Mouse (Mus musculus): Measurements from ENCODE around the gene Fam8a1. TPM values are rescaled to one million over a fixed set of nuclear protein-coding genes. Genes with fewer than 3 reads are reported as not detected.

Gene Fam8a1
- polyA plus RNA-seq, 1 experiment, result 57.0 TPM

DNA sequence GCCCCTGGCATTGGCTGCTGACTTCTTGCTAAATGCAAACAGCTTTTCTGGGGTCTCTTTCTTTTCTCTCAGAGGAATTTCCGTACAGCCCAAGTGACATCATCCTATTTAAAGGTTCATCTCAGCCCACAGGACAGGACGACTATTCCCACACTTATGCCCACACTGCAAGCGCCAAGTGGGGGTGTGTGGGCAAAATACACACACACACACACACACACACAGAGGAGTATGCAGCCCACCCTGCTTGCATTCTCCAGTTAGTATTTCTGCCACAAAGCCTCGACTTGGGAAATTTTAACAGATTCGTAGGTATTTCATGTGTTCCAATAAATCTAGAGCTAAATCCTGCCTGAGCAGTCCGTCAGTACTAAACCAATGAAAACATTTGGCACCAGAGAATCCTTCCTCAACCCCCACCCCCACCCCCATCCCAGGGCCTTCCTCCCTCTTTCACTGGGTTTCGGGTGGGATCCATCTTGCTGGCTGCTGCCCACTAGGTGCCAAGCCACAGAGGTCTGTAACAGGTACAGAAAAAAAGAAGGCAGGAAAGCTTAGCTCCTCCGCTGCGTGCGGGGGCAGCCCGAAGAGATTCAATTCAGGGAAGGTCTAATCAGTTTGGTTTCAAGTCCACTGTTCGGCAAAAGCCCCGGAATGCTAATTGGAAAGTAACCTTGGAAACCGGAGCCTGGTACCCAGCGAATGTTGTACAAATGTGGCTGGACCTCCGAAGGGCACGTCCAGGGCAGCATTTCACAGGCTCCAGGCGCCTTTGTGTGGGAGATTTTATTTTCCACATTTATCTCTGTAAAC lies 35.8 kb upstream of the Fam8a1 start:
- no peak overlapping the region for H3K4me3 ChIP-seq (ENCODE audit: low read depth, low read length)
- no peaks in the 10 kb centered on the region for H3K36me3 ChIP-seq (ENCODE audit: control insufficient read depth, insufficient read depth, low read length)
- H3K27ac ChIP-seq (ENCODE audit: insufficient read depth, low read depth, low read length), result no peak overlapping the region
- no peaks in the 10 kb centered on the region for H3K4me1 ChIP-seq (ENCODE audit: control insufficient read depth, insufficient read depth, insufficient read length, low read length)
- no peaks in the 10 kb centered on the region for H3K27me3 ChIP-seq (ENCODE audit: control insufficient read depth, insufficient read depth, low read length)
- no peak for TF ChIP-seq POLR2A (IDR thresholded peaks at IDR 0.05; ENCODE audit: low read depth, low read length)
- TF ChIP-seq CTCF (IDR thresholded peaks at IDR 0.05; ENCODE audit: extremely low read depth, insufficient read length, insufficient replicate concordance, low read depth, low read length), result no peak
- 82% methylated on average over 18 of the region's 18 CpGs for WGBS

DNA sequence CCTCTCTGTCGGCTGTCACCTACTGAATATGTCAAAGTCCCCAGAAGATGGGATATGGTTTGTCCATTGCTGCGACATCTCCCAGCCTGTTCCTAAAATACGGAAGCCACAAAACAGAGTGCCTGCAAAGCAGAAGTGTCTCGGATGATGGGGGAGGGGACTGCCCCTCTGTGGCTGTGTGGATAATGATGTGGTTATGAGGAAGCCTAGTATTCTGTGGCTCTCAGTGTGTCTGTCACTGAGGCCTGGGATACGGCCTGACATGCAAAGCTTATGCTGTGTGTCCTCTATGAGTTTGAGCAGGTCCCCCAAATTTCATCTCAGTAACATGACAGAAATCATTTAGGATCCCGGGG lies 35.2 kb upstream of the Fam8a1 start:
- TF ChIP-seq POLR2A (IDR thresholded peaks at IDR 0.05; ENCODE audit: low read depth, low read length) (no peak), CTCF (IDR thresholded peaks at IDR 0.05; ENCODE audit: extremely low read depth, insufficient read length, insufficient replicate concordance, low read depth, low read length) (no peak)
- no peak overlapping the region for H3K4me3 ChIP-seq (ENCODE audit: low read depth, low read length)
- WGBS, result 74% methylated on average over 6 of the region's 6 CpGs
- no peaks in the 10 kb centered on the region for H3K4me1 ChIP-seq (ENCODE audit: control insufficient read depth, insufficient read depth, insufficient read length, low read length)
- no peaks in the 10 kb centered on the region for H3K27me3 ChIP-seq (ENCODE audit: control insufficient read depth, insufficient read depth, low read length)
- no peak overlapping the region for H3K27ac ChIP-seq (ENCODE audit: insufficient read depth, low read depth, low read length)
- H3K36me3 ChIP-seq (ENCODE audit: control insufficient read depth, insufficient read depth, low read length), result no peaks in the 10 kb centered on the region

DNA sequence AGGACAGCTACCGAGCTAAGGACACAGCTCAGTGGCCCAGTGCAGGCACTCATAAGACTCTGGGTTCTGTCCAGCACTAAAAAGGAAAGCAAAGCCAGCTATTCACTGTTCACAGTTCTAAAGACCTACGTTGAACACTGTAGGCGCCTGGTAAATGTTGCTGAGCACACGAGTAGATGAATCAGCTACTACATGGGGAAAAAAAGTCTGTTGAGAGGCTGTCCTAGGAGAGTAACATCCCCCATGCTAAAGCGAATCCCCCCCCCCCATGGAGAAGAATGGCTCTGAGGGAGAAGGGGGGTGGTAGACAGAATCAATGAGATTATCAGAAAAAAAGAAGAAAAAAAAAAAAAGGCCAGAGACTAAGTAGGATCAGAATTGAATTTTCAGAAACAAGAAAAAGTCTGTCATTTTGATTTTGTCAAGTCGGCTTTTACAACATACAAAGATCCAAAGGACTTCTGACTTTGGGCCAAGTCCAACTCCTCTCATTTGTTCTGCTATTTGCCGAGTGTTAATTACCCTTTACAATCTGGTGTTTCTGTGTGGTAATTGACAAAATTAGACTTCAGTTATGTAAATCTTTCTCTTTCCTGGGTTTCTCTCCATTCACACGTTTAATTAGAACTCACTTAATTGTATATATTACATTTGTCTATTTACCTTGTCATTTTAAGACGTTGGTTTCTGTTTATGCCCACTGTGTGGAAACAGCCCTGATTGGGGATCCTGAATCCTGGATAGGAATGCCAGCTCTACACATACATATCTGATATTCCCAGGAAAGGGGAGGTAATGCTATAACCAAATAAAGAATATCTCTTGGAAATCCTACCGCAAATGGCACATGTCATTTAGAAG lies 28.5 kb upstream of the Fam8a1 start:
- no peaks in the 10 kb centered on the region for H3K4me1 ChIP-seq (ENCODE audit: control insufficient read depth, insufficient read depth, insufficient read length, low read length)
- TF ChIP-seq POLR2A (IDR thresholded peaks at IDR 0.05; ENCODE audit: low read depth, low read length), result no peak
- no peak for TF ChIP-seq CTCF (IDR thresholded peaks at IDR 0.05; ENCODE audit: extremely low read depth, insufficient read length, insufficient replicate concordance, low read depth, low read length)
- H3K27ac ChIP-seq (ENCODE audit: insufficient read depth, low read depth, low read length), result no peak overlapping the region
- no peak overlapping the region for H3K4me3 ChIP-seq (ENCODE audit: low read depth, low read length)
- WGBS, result 58% methylated on average over 10 of the region's 10 CpGs
- no peaks in the 10 kb centered on the region for H3K27me3 ChIP-seq (ENCODE audit: control insufficient read depth, insufficient read depth, low read length)
- H3K36me3 ChIP-seq (ENCODE audit: control insufficient read depth, insufficient read depth, low read length), result no peaks in the 10 kb centered on the region; the same call in 1 of the 2 replicates

DNA sequence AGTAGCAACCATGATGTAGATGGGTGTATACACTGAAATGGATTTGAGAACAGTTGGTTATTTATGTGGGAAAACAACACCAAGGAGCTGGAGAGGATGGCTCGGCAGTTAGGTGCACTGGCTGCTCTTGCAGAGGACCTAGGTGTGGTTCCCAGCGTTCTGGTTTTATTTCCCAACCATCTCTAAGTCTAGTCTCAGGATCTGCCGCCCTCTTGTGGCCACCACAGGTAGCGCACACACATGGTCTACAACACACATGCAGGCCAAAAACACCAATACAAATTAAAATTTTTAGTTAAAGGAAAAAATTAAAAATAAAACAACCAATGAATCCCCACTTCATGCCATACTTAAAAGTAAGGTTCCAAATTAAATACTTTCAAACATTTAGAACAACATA lies 27.0 kb upstream of the Fam8a1 start:
- H3K27ac ChIP-seq (ENCODE audit: insufficient read depth, low read depth, low read length), result no peak overlapping the region
- H3K27me3 ChIP-seq (ENCODE audit: control insufficient read depth, insufficient read depth, low read length), result no peaks in the 10 kb centered on the region
- H3K36me3 ChIP-seq (ENCODE audit: control insufficient read depth, insufficient read depth, low read length), result no peaks in the 10 kb centered on the region; the same call in 1 of the 2 replicates
- no peak overlapping the region for H3K4me3 ChIP-seq (ENCODE audit: low read depth, low read length)
- TF ChIP-seq CTCF (IDR thresholded peaks at IDR 0.05; ENCODE audit: extremely low read depth, insufficient read length, insufficient replicate concordance, low read depth, low read length), result peak; percentile 56; the same call in 1 of the 2 replicates
- no peak for TF ChIP-seq POLR2A (IDR thresholded peaks at IDR 0.05; ENCODE audit: low read depth, low read length)
- H3K4me1 ChIP-seq (ENCODE audit: control insufficient read depth, insufficient read depth, insufficient read length, low read length), result no peaks in the 10 kb centered on the region
- 88% methylated on average over 4 of the region's 4 CpGs for WGBS

DNA sequence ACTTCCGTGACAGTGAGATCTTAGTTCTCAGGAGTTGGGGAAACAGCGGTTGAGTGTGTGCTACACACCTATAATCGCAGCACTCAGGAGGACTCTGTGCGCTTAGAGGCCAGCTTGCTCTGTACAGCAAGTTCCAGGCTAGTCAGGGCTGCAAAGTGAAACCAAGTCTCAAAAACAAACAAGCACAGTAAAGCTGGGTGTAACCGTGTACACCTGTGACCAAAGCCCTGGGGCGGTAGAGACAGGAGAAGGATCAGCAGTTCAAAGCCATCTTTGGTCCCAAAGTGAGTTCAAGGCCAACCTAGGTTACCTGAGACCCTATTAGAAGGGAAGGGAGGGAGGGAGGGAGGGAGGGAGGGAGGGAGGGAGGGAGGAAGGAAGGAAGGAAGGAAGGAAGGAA lies 25.1 kb upstream of the Fam8a1 start:
- H3K27me3 ChIP-seq (ENCODE audit: control insufficient read depth, insufficient read depth, low read length), result no peaks in the 10 kb centered on the region
- H3K27ac ChIP-seq (ENCODE audit: insufficient read depth, low read depth, low read length), result 0 out of 2 replicates have a peak overlapping the region, but pooled peaks have one; percentile 15
- no peak for TF ChIP-seq POLR2A (IDR thresholded peaks at IDR 0.05; ENCODE audit: low read depth, low read length)
- no peak for TF ChIP-seq CTCF (IDR thresholded peaks at IDR 0.05; ENCODE audit: extremely low read depth, insufficient read length, insufficient replicate concordance, low read depth, low read length)
- H3K36me3 ChIP-seq (ENCODE audit: control insufficient read depth, insufficient read depth, low read length), result no peaks in the 10 kb centered on the region; the same call in 1 of the 2 replicates
- no peak overlapping the region for H3K4me3 ChIP-seq (ENCODE audit: low read depth, low read length)
- H3K4me1 ChIP-seq (ENCODE audit: control insufficient read depth, insufficient read depth, insufficient read length, low read length), result no peaks in the 10 kb centered on the region
- 37% methylated on average over 6 of the region's 6 CpGs for WGBS

DNA sequence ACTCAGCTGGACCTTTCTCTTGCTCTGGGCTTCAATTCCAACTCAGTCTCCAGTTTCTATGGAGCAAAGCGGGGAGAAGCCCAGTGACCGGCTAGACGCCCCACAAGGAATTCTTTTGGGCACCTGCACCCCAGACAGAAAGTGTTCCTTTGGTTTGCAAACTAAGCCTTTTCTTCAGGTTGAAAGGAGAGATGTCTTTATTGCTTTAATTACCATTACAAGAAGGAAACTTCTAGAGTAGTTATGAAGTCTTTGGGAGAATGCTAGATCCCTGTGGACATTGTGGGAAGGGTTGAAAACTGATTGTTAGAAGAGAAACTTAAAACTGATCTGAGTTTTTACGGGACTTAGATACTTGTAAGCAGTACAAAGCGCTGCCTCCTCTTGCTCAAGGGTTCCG lies 23.8 kb upstream of the Fam8a1 start:
- 95% methylated on average over 6 of the region's 6 CpGs for whole genome bisulfite sequencing
- Histone ChIP-seq H3K36me3 (ENCODE audit: control insufficient read depth, insufficient read depth, low read length) (no peaks in the 10 kb centered on the region; the same call in 1 of the 2 replicates), H3K4me3 (ENCODE audit: low read depth, low read length) (no peak overlapping the region), H3K4me1 (ENCODE audit: control insufficient read depth, insufficient read depth, insufficient read length, low read length) (no peaks in the 10 kb centered on the region), H3K27me3 (ENCODE audit: control insufficient read depth, insufficient read depth, low read length) (no peaks in the 10 kb centered on the region), H3K27ac (ENCODE audit: insufficient read depth, low read depth, low read length) (no peak overlapping the region)
- TF ChIP-seq POLR2A (IDR thresholded peaks at IDR 0.05; ENCODE audit: low read depth, low read length), result no peak
- TF ChIP-seq CTCF (IDR thresholded peaks at IDR 0.05; ENCODE audit: extremely low read depth, insufficient read length, insufficient replicate concordance, low read depth, low read length), result no peak

DNA sequence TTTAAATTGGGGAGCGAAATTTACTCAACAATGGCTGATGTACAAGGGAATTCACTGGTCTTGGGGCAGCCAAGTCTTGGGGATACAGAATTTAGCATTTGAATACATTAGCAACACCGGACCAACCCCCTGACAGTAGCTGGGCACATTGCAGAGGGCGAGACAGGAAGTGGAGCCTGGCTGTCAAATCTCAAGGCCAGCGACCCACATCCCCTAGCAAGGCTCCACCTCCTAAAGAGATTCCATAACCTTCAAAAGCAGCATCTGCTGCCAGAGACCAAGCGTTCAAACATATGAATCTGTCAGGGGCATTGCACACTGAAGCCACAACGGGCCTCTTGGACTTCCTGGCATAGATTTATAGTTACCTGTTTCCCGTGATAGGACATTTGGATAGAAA lies 17.5 kb upstream of the Fam8a1 start:
- no peaks in the 10 kb centered on the region for H3K27me3 ChIP-seq (ENCODE audit: control insufficient read depth, insufficient read depth, low read length)
- H3K36me3 ChIP-seq (ENCODE audit: control insufficient read depth, insufficient read depth, low read length), result no peaks in the 10 kb centered on the region
- no peaks in the 10 kb centered on the region; the same call in 1 of the 2 replicates for H3K4me1 ChIP-seq (ENCODE audit: control insufficient read depth, insufficient read depth, insufficient read length, low read length)
- no peak overlapping the region for H3K27ac ChIP-seq (ENCODE audit: insufficient read depth, low read depth, low read length)
- no peak overlapping the region for H3K4me3 ChIP-seq (ENCODE audit: low read depth, low read length)
- 80% methylated on average over 7 of the region's 7 CpGs for WGBS
- TF ChIP-seq POLR2A (IDR thresholded peaks at IDR 0.05; ENCODE audit: low read depth, low read length) (no peak), CTCF (IDR thresholded peaks at IDR 0.05; ENCODE audit: extremely low read depth, insufficient read length, insufficient replicate concordance, low read depth, low read length) (no peak)
